Mouse (Mus musculus) embryonic facial prominence, embryonic 11.5 days (tissue): ENCODE measurements at regions not wholly inside any gene's neighbourhood (a gene's known extent, or its start where the extent isn't known, plus 50 kb on each side); places are given as distances from the start of the nearest gene placed in this dataset.

ENCODE experiments used
- ATAC-seq: fragments of 200-750 bp; cut with Nextera tagmentation; replicated peaks from 2 replicates; pipeline ENCODE4 v1.8.0; 2017; ENCODE audit warnings: low read depth; ENCODE audit not compliant: insufficient number of reproducible peaks, low FRiP score, low TSS enrichment
- DNase-seq: peaks from one replicate; pipeline ENCODE4 v3.0.0-alpha.2; 2015; ENCODE audit warnings: low spot score
- H3K27ac ChIP-seq: fragments of 300-500 bp; sonication (generic); replicated peaks from 2 replicates; pipeline ENCODE4 v1.5.1; 2014; ENCODE audit warnings: mild to moderate bottlenecking, low read depth, low read length, control low read depth
- H3K27me3 ChIP-seq: fragments of 300-500 bp; sonication (generic); 2 replicates; pipeline ENCODE4 v1.6.1; 2014; ENCODE audit warnings: mild to moderate bottlenecking, low read length, moderate library complexity, mixed read lengths; ENCODE audit not compliant: control insufficient read depth, insufficient read depth
- H3K36me3 ChIP-seq: fragments of 300-500 bp; sonication (generic); replicated peaks from 2 replicates; pipeline ENCODE4 v1.6.1; 2014; ENCODE audit warnings: low read depth, mild to moderate bottlenecking, low read length, moderate library complexity, mixed read lengths; ENCODE audit not compliant: control insufficient read depth, insufficient read depth
- H3K4me1 ChIP-seq: fragments of 300-500 bp; sonication (generic); 2 replicates; pipeline ENCODE4 v1.6.1; 2014; ENCODE audit warnings: low read length, mixed read lengths; ENCODE audit not compliant: control insufficient read depth, insufficient read depth
- H3K4me2 ChIP-seq: fragments of 300-500 bp; sonication (generic); 2 replicates; pipeline ENCODE4 v1.6.1; 2014; ENCODE audit warnings: low read depth, mild to moderate bottlenecking, control low read depth, low read length, moderate library complexity
- H3K4me3 ChIP-seq: fragments of 300-500 bp; sonication (generic); 2 replicates; pipeline ENCODE4 v1.5.1; 2014; ENCODE audit warnings: low read depth, low read length, control low read depth
- H3K9ac ChIP-seq: fragments of 300-500 bp; sonication (generic); replicated peaks from 2 replicates; pipeline ENCODE4 v1.6.1; 2014; ENCODE audit warnings: mild to moderate bottlenecking, control low read depth, low read length
- H3K9me3 ChIP-seq: fragments of 300-500 bp; sonication (generic); replicated peaks from 2 replicates; pipeline ENCODE4 v1.6.1; 2016; ENCODE audit warnings: mild to moderate bottlenecking, low read length, inconsistent platforms, mixed read lengths; ENCODE audit not compliant: control insufficient read depth
- WGBS: fragments of 180-500 bp; shearing (Covaris S2); extraction: QIAGEN DNeasy Blood & Tissue Kit; methylation state at CpG from one replicate; pipeline ENCODE4 v1.1.7; 2014; 5-methylcytosine and 5-hydroxymethylcytosine counted together

DNA sequence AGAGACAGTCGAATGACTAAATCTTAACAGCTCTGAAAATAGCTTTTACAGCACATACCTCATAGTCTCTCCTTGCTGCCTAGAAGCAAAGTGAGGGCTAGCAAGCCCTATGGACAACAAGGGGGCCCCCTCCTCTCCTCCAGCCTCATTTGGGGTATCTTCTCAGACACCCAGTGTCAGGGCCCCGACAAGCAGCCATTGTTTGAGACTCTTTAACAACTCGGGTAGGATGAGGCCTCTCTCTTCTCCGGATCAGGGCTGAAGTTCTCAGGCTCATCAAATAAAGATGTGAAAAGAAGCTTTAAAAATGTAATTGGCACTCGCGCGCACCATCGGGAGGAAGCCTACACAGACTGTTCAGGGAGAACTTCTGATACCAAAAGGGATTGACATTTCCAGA, 71.8 kb upstream of the Tlk1 start:
- H3K4me3 ChIP-seq: no peak overlapping the region
- ATAC-seq: no peak
- H3K4me1 ChIP-seq: no peaks in the 10 kb centered on the region
- no peaks in the 10 kb centered on the region for H3K27me3 ChIP-seq
- H3K9me3 ChIP-seq: no peaks in the 10 kb centered on the region
- H3K36me3 ChIP-seq: no peaks in the 10 kb centered on the region
- no peak overlapping the region for H3K4me2 ChIP-seq
- no peak overlapping the region for H3K9ac ChIP-seq
- 88% methylated on average over 8 of the region's 8 CpGs for WGBS
- no peak overlapping the region for H3K27ac ChIP-seq
- DNase-seq: no peak

GRCm38 (mm10) chr2:70889522-70890100, 64.1 kb upstream of the Tlk1 start:
- ATAC-seq (no peak), DNase-seq (no peak)
- Histone ChIP-seq H3K4me1 (no peaks in the 10 kb centered on the region), H3K4me3 (no peak overlapping the region), H3K27me3 (no peaks in the 10 kb centered on the region), H3K9me3 (no peaks in the 10 kb centered on the region), H3K4me2 (no peak overlapping the region), H3K27ac (no peak overlapping the region), H3K9ac (no peak overlapping the region), H3K36me3 (no peaks in the 10 kb centered on the region)
- 77% methylated on average over 5 of the region's 5 CpGs for WGBS

- ATAC-seq: no peak
- H3K4me3 ChIP-seq: no peak overlapping the region
- 90% methylated on average over 5 of the region's 5 CpGs for WGBS
- H3K9ac ChIP-seq: no peak overlapping the region
- no peaks in the 10 kb centered on the region for H3K27me3 ChIP-seq
- no peaks in the 10 kb centered on the region for H3K36me3 ChIP-seq
- H3K4me2 ChIP-seq: no peak overlapping the region
- no peak overlapping the region for H3K27ac ChIP-seq
- no peak for DNase-seq
- no peaks in the 10 kb centered on the region for H3K9me3 ChIP-seq
- no peaks in the 10 kb centered on the region for H3K4me1 ChIP-seq
Measured at GRCm38 (mm10) chr2:70888840-70889469, 63.4 kb upstream of the Tlk1 start.

DNA sequence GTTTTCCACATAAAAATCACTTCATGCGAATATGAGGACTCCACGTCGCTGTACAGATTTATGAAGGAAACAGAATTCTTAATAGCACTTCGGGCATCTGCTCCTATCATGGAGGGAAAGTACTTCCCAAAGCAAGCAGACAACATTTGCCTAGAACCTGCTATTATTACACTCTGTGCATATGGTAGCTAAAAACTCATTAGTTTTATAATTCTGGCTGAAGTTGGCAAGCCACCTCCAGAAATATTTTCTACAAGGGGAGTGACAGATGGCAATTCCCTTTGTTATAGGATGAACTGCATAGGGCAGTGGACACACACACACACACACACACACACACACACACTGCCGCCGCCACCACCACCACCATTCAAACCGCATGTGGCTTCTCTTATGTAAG, 61.3 kb upstream of the Tlk1 start:
- Histone ChIP-seq H3K4me2 (no peak overlapping the region), H3K9me3 (no peaks in the 10 kb centered on the region), H3K4me1 (no peaks in the 10 kb centered on the region), H3K27me3 (no peaks in the 10 kb centered on the region), H3K4me3 (no peak overlapping the region), H3K36me3 (no peaks in the 10 kb centered on the region), H3K27ac (no peak overlapping the region), H3K9ac (no peak overlapping the region)
- no peak for DNase-seq
- WGBS: 89% methylated on average over 7 of the region's 7 CpGs
- no peak for ATAC-seq

- no peak for DNase-seq
- H3K4me1 ChIP-seq: no peaks in the 10 kb centered on the region
- 89% methylated on average over 6 of the region's 6 CpGs for WGBS
- no peaks in the 10 kb centered on the region for H3K27me3 ChIP-seq
- ATAC-seq: no peak
- no peaks in the 10 kb centered on the region for H3K36me3 ChIP-seq
- no peak overlapping the region for H3K9ac ChIP-seq
- no peak overlapping the region for H3K4me3 ChIP-seq
- H3K9me3 ChIP-seq: no peaks in the 10 kb centered on the region
- no peak overlapping the region for H3K4me2 ChIP-seq
- no peak overlapping the region for H3K27ac ChIP-seq
Measured at GRCm38 (mm10) chr2:70885674-70886073, 60.1 kb upstream of the Tlk1 start.

- Histone ChIP-seq H3K27ac (no peak overlapping the region), H3K9ac (no peak overlapping the region), H3K36me3 (no peaks in the 10 kb centered on the region), H3K4me3 (no peak overlapping the region), H3K4me1 (no peaks in the 10 kb centered on the region), H3K4me2 (no peak overlapping the region), H3K27me3 (no peaks in the 10 kb centered on the region), H3K9me3 (no peaks in the 10 kb centered on the region)
- ATAC-seq: no peak
- WGBS: 79% methylated on average over 13 of the region's 13 CpGs
- DNase-seq: no peak
Measured at GRCm38 (mm10) chr2:70877333-70878080, 52.0 kb upstream of the Tlk1 start.

DNA sequence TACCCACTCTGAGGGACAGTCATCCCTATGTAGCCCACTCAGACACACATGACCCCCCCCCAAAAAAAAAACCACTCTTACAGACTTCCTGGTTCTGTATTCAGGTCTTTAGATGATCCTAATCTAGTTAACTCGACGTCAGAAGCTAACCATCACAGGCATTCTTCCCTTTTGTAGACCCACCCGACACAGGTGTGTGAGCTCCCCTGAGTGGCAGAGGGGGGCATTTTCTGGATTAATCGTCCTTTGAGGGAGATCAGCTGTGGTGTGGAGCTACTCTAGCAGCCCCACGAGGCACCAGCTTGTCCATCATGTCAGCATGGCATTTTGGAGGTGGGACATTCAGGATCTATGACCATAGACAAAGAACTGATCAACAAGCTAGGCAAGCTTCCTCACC, 50.7 kb upstream of the Tlk1 start:
- WGBS: 78% methylated on average over 5 of the region's 5 CpGs
- no peak overlapping the region for H3K27ac ChIP-seq
- no peak overlapping the region for H3K4me2 ChIP-seq
- DNase-seq (no peak), ATAC-seq (no peak)
- no peaks in the 10 kb centered on the region for H3K9me3 ChIP-seq
- H3K4me1 ChIP-seq: no peaks in the 10 kb centered on the region
- no peaks in the 10 kb centered on the region for H3K27me3 ChIP-seq
- H3K9ac ChIP-seq: no peak overlapping the region
- H3K36me3 ChIP-seq: no peaks in the 10 kb centered on the region
- no peak overlapping the region for H3K4me3 ChIP-seq
